Mouse (Mus musculus) B cell, adult 62 days (primary cell): Measurements from ENCODE around the gene Ramac. TPM values are rescaled to one million over a fixed set of nuclear protein-coding genes. Genes with fewer than 3 reads are reported as not detected.

Experiments
- total RNA-seq: library from RNA; stranded (reverse); gene quantifications from 4 replicates; pipeline ENCODE4 v1.2.4, GENCODE M21; 2023

Gene Ramac
- 43.3 to 48.4 TPM (median 46.0 TPM) in 4 replicates for total RNA-seq

GRCm38 (mm10) chr7:81762180-81763109, at the start of gene Ramac:
Gene Ramac (plus strand): TSS chr7:81762925.

GRCm38 (mm10) chr7:81789095-81789757, 26.5 kb downstream of the Ramac start, which contains the start of gene 3110040N11Rik:
Gene 3110040N11Rik (minus strand): TSS chr7:81789478.

Other genes starting within 250 kb of the Ramac start
- 0.52 to 0.72 TPM (median 0.53 TPM) in 3 of 4 replicates, not detected in the other for gene Fsd2, start 196.0 kb upstream of the Ramac start, total RNA-seq
- gene Whamm, start 191.7 kb upstream of the Ramac start, total RNA-seq, result 28.5 to 29.8 TPM (median 28.8 TPM) in 4 replicates
- gene Homer2, start 55.4 kb upstream of the Ramac start, total RNA-seq, result 2.0 TPM in 1 of 4 replicates, not detected in the others
- gene 3110040N11Rik, start 26.6 kb downstream of the Ramac start, total RNA-seq, result 23.6 to 31.1 TPM (median 28.5 TPM) in 4 replicates
- 60.7 to 75.2 TPM (median 69.2 TPM) in 4 replicates for gene Btbd1, start 66.5 kb downstream of the Ramac start, total RNA-seq
- gene Gm10160, start 92.9 kb downstream of the Ramac start, total RNA-seq, result not detected in 4 replicates
- 129 to 139 TPM (median 133 TPM) in 4 replicates for gene Tm6sf1, start 96.1 kb downstream of the Ramac start, total RNA-seq
- 3.3 to 4.6 TPM (median 3.9 TPM) in 4 replicates for gene Hdgfl3, start 171.5 kb downstream of the Ramac start, total RNA-seq
- 0.12 to 0.20 TPM in 2 of 4 replicates, not detected in the others for gene Bnc1, start 229.4 kb downstream of the Ramac start, total RNA-seq